Mouse (Mus musculus): ENCODE results near the gene Csf2rb. TPM values are rescaled to one million over a fixed set of nuclear protein-coding genes. Genes with fewer than 3 reads are reported as not detected.
A peak's percentile ranks its signal among the peaks of the same experiment; 100 is the strongest.

Csf2rb gene
- polyA plus RNA-seq, 2 experiments from 2014 or later, result 0.09 to 0.31 TPM

GRCm38 (mm10) chr15:78378556-78378955 is 53.0 kb downstream of the Csf2rb start:
- ATAC-seq, result no peak

GRCm38 (mm10) chr15:78380208-78380607 is 54.7 kb downstream of the Csf2rb start:
- no peak for ATAC-seq

DNA sequence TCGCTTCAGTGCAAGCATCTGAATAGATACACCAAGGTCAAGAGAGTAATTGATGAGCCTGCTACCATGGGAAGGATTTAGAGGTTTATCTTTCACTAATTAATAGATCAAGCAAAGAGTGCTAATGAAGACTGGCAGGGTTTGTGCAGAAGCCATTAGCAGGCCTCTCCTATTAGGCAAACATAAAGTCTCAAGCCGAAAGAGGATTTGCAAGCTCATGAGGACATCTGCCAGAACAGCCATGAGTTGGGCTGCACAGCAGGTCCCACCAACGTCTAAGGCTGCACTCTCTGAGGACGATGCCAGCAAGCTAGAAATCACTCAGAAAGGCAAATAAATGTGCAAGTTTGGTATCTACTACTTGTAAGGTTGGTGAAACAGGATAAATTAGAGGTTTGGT is 55.2 kb downstream of the Csf2rb start:
- ATAC-seq, result no peak

- no peak for ATAC-seq
These were observed 56.6 kb downstream of the Csf2rb start for GRCm38 (mm10) chr15:78382115-78382514.

DNA sequence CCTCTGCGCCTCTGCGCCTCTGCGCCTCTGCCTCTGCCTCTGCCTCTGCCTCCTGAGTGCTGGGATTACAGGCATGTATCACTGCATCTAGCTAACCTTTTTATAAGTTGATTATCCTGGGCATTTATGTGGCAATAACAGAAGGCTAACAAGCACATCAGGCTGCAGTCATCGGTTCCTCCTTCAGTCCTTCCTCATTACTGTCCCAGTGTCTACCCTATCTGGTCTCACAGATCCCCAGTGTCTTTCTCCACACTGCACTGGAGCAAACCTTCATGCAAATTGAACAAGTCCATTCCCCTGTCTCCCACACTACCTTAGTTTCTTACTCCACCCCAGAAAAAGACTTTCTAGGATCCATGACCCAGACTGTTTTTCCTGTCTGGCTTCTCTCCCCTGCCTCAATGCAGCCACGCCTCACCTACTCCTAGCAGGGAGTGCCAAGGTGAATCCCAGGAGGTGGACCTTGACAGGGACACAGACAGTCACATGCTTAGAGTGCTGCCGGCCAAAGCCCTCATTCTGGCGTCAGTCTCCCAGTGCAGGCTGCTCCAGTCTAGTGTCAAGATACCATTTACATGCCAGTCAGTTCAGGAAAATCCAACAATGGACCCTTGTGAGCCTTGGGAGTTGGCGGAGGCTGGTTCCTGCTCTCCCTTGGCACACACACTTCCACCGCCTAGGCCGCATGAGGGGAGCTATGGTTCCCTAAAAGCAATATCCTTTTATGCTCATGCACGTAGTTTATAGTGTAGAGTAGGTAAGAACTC is 58.1 kb downstream of the Csf2rb start:
- no peak for ATAC-seq

GRCm38 (mm10) chr15:78384220-78385116 is 58.9 kb downstream of the Csf2rb start:
- no peak for ATAC-seq

GRCm38 (mm10) chr15:78385564-78385963 is 60.0 kb downstream of the Csf2rb start:
- ATAC-seq, result no peak

DNA sequence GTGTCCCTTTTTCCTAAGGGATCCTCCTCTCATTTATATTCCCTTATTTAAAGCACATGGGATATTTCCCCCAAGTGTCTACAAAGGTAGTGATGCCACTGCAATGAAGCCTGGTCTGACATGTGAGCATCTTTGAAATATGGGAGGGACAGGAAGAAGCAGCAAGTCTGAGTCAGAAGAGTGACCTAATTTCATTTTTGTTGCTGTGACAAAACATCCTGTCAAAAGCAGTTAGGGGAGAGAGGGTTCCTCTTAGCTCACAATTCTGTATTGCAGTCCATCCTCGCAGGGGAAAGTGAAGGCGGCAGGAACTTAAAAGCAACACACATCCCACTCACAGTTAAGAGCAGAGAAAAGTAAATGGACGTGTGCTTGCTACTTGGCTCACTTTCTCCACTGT is 65.3 kb downstream of the Csf2rb start:
- peak; percentile 88 for ATAC-seq

DNA sequence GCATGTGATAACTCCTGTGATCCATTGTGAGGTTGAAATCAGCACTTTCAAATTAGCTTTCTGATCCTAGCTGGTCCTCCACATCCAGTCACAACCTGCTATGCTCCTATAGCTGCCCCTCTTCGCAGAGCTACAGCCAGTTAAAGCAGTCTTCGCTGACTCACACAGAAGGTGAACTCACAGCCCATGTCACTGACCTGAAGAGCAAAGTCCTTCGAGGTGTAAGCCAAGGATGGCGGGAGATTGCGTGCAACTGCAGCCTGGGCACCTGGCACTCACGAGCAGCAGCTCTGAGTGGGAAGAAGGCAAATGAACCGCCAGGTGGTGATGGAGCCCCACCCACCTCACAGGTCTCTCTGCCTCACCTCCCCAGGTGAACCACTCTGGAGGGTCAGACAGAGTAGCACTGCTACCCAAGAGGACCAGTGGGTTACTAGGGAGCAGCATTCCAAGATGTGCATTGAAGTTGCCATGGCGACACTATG is 70.0 kb downstream of the Csf2rb start, which contains the start of gene Tex33:
TSS of gene Tex33 (minus strand) at position 435 of the 485 bp plus-strand sequence.
- no peak for ATAC-seq

GRCm38 (mm10) chr15:78401345-78401744 is 75.8 kb downstream of the Csf2rb start:
- ATAC-seq, result no peak

DNA sequence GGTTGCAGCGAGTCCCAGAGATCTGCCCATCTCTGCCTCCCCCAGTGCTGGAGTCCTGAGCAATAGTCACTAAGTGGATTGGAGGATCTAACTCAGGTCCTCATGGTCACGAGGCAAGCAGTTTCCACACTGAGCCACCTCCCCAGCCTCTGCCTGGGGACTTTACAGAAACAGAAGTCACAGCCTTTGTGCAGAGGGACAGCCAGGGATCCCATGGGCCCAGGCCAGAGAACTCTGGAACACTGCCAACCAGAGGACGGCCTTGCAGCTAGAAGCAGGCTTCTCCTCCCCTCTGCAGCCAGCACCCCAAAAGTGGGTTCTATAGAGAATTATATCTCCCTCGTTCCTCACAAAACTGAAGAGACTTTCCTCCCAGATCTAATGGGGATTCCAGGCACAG is 76.4 kb downstream of the Csf2rb start:
- ATAC-seq, result no peak

GRCm38 (mm10) chr15:78402423-78402822 is 76.9 kb downstream of the Csf2rb start:
- ATAC-seq, result no peak

DNA sequence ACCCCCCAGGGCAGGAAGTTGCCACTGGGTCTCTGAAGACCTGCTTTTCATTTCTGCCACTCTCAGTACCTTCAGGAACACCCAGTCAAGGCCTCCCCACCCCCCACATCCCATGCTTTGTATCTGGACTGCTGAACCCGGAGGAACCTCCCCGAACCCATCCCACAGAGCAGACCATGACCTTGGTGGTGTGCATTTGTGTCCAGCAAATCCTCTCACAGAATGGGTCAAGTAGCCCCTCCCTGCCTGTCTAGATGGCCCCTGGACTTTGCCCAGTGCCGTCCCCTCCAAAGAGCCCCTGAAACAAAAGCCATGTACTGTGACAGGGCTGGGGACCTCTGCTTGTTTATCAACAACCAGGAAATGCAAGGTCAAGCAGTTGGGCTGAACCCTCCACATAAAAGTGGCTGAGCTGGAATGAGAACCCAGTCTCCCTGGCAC is 77.8 kb downstream of the Csf2rb start:
- ATAC-seq, result no peak

Other genes starting within 250 kb of the Csf2rb start
- under 1 TPM in 1 of 2 experiments, not detected in 1; 0.09 TPM for gene Cacng2, start 205.7 kb upstream of the Csf2rb start, polyA plus RNA-seq (2017; shearing (Covaris generic))
- gene Ift27, start 151.6 kb upstream of the Csf2rb start, polyA plus RNA-seq (2017; shearing (Covaris generic)), result 10 to 100 TPM; 58.3 to 71.2 TPM
- gene Pvalb, start 119.4 kb upstream of the Csf2rb start, polyA plus RNA-seq (2017; shearing (Covaris generic)), result not detected
- 100 to 1,000 TPM; 178 to 188 TPM for gene Ncf4, start 81.0 kb upstream of the Csf2rb start, polyA plus RNA-seq (2017; shearing (Covaris generic))
- gene Csf2rb2, start 20.0 kb upstream of the Csf2rb start, polyA plus RNA-seq (2017; shearing (Covaris generic)), result not detected
- gene Tex33, start 70.2 kb downstream of the Csf2rb start, polyA plus RNA-seq (2017; shearing (Covaris generic)), result not detected
- gene Tst, start 80.2 kb downstream of the Csf2rb start, polyA plus RNA-seq (2017; shearing (Covaris generic)), result 1 to 10 TPM; 4.0 to 4.6 TPM
- 1 to 10 TPM; 1.8 to 6.5 TPM for gene Mpst, start 80.7 kb downstream of the Csf2rb start, polyA plus RNA-seq (2017; shearing (Covaris generic))
- gene Kctd17, start 102.8 kb downstream of the Csf2rb start, polyA plus RNA-seq (2017; shearing (Covaris generic)), result 1 to 10 TPM; 9.0 to 9.7 TPM
- not detected for gene Tmprss6, start 142.9 kb downstream of the Csf2rb start, polyA plus RNA-seq (2017; shearing (Covaris generic))
- gene Il2rb, start 169.5 kb downstream of the Csf2rb start, polyA plus RNA-seq (2017; shearing (Covaris generic)), result 100 to 1,000 TPM; 489 to 584 TPM
- 10 to 100 TPM; 15.5 to 15.9 TPM for gene C1qtnf6, start 205.7 kb downstream of the Csf2rb start, polyA plus RNA-seq (2017; shearing (Covaris generic))
- not detected for gene Sstr3, start 218.9 kb downstream of the Csf2rb start, polyA plus RNA-seq (2017; shearing (Covaris generic))
- 1,000 to 10,000 TPM; 3,019 to 4,069 TPM for gene Rac2, start 247.0 kb downstream of the Csf2rb start, polyA plus RNA-seq (2017; shearing (Covaris generic))

Data from activated CD4-positive, CD25-positive, alpha-beta regulatory T cell, adult 4 months (primary cell).